Mouse (Mus musculus) small intestine, adult 2 months (tissue): ENCODE results near the gene Hcrtr1.

Experiments used
- CTCF ChIP-seq: fragments of 200-500 bp; IDR thresholded peaks from 2 replicates; pipeline ENCODE4 v1.5.1; 2012; ENCODE audit warnings: low read depth, mild to moderate bottlenecking, control low read depth, inconsistent platforms, low read length, moderate library complexity, mixed read lengths; ENCODE audit not compliant: insufficient replicate concordance, insufficient read length; ENCODE audit errors: extremely low read depth
- POLR2A ChIP-seq: fragments of 200-500 bp; IDR thresholded peaks from 2 replicates; pipeline ENCODE4 v1.6.1; 2012; ENCODE audit warnings: low read depth, mild to moderate bottlenecking, control low read depth, inconsistent platforms, low read length, moderate library complexity

- TF ChIP-seq POLR2A (no peak), CTCF (no peak)
Observed at GRCm38 (mm10) chr4:130110091-130110490, 29.1 kb downstream of the Hcrtr1 start.
